Mouse (Mus musculus): ENCODE measurements at regions not wholly inside any gene's neighbourhood (a gene's known extent, or its start where the extent isn't known, plus 50 kb on each side); places are given as distances from the start of the nearest gene placed in this dataset.

DNA sequence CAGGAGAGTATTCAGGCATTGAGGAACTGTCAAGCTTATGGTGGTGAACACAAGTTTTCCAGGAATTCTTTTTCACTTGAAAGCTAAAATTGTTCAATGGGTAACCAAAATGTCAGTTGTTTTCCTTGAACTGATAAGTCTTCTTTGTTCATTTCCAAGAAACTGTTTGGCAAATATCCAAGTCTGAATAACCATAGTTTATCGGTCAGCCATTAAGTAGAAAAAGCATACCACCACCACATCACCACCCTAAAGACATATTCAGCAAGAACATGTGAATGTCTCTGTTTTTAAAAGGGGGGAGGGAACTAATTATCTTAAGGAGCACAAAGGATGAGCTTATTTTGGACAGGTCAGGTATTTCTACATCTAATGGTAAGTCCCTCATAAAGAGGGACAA, 291.6 kb upstream of the Jarid2 start:
- WGBS = 72% methylated on average over 1 of the region's 1 CpGs
- H3K36me3 ChIP-seq (ENCODE audit: control insufficient read depth, insufficient read depth, low read length) = no peaks in the 10 kb centered on the region
- H3K9ac ChIP-seq (ENCODE audit: low read depth, low read length) = no peak overlapping the region
- H3K4me2 ChIP-seq (ENCODE audit: low read length) = no peak overlapping the region
- H3K4me1 ChIP-seq (ENCODE audit: control insufficient read depth, insufficient read depth, low read depth, low read length) = no peaks in the 10 kb centered on the region
- ATAC-seq = no peak
- no peaks in the 10 kb centered on the region for H3K27me3 ChIP-seq (replicated peaks; ENCODE audit: control insufficient read depth, insufficient read depth, low read length)
- no peak overlapping the region for H3K4me3 ChIP-seq (ENCODE audit: low read length)
- no peak overlapping the region for H3K27ac ChIP-seq (ENCODE audit: low read depth, low read length)
- H3K9me3 ChIP-seq (ENCODE audit: control insufficient read depth, low read length) = peaks cover 2% of the 10 kb centered on the region; the same call in 1 of the 2 replicates

DNA sequence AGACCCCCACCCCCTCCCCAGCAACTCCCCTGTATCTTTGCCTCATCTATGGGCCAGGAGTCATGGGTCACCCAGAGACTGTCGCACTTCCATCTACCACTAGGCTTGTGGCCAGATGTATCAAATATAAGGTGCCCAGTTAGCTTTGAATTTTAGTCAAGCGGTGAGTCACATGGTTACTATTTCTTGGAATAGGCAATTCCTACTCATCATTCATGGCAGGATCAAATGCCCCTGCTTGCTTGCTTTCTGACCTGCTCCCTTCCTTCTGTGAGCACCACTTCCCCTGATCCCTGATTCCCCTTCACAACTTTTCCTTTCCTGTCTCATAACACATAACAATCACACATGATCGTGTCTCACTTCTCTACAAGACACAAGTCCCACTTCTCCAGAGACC, 288.2 kb upstream of the Jarid2 start:
- Histone ChIP-seq H3K4me3 (ENCODE audit: low read length) (no peak overlapping the region), H3K9me3 (ENCODE audit: control insufficient read depth, low read length) (peaks cover 2% of the 10 kb centered on the region; the same call in 1 of the 2 replicates), H3K4me1 (ENCODE audit: control insufficient read depth, insufficient read depth, low read depth, low read length) (no peaks in the 10 kb centered on the region), H3K27me3 (replicated peaks; ENCODE audit: control insufficient read depth, insufficient read depth, low read length) (no peaks in the 10 kb centered on the region), H3K27ac (ENCODE audit: low read depth, low read length) (no peak overlapping the region), H3K4me2 (ENCODE audit: low read length) (no peak overlapping the region), H3K9ac (ENCODE audit: low read depth, low read length) (no peak overlapping the region), H3K36me3 (ENCODE audit: control insufficient read depth, insufficient read depth, low read length) (no peaks in the 10 kb centered on the region)
- ATAC-seq = no peak
- 95% methylated on average over 3 of the region's 3 CpGs for WGBS

DNA sequence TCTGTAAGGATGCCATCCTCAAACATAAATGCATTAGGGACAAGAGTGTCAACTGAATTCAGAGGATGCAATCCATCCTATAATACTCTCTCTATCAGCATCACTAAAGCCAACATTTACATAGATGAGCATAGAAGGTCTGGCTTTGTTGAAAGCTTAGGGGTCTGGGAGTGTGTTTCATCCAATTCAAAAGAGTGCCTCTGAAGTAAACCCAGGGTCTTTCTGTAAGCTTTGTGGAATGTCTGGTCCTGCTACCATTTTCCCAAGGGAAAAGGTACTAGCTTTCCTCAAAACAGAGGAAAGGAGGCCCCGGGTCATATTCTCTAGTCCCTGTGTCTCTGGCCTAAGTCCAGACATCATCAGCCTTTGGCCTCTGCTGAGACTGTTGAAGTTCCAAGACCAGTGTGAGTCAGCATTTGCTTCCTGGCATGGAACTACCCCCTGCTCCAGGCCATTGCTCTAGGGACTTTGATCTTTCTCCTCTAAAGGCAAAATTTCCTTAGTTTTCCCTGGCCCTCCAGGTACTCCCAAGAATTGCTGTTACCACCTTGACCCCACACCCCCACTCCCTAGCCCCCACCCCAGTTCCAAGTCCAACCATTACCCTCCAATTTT, 280.0 kb upstream of the Jarid2 start:
- Histone ChIP-seq H3K4me2 (ENCODE audit: low read length) (no peak overlapping the region), H3K27me3 (replicated peaks; ENCODE audit: control insufficient read depth, insufficient read depth, low read length) (no peaks in the 10 kb centered on the region), H3K4me1 (ENCODE audit: control insufficient read depth, insufficient read depth, low read depth, low read length) (no peaks in the 10 kb centered on the region), H3K9me3 (ENCODE audit: control insufficient read depth, low read length) (peaks cover 3% of the 10 kb centered on the region; the same call in 1 of the 2 replicates), H3K36me3 (ENCODE audit: control insufficient read depth, insufficient read depth, low read length) (no peaks in the 10 kb centered on the region), H3K4me3 (ENCODE audit: low read length) (no peak overlapping the region), H3K9ac (ENCODE audit: low read depth, low read length) (no peak overlapping the region), H3K27ac (ENCODE audit: low read depth, low read length) (no peak overlapping the region)
- WGBS = 79% methylated on average over 1 of the region's 1 CpGs
- ATAC-seq = no peak

DNA sequence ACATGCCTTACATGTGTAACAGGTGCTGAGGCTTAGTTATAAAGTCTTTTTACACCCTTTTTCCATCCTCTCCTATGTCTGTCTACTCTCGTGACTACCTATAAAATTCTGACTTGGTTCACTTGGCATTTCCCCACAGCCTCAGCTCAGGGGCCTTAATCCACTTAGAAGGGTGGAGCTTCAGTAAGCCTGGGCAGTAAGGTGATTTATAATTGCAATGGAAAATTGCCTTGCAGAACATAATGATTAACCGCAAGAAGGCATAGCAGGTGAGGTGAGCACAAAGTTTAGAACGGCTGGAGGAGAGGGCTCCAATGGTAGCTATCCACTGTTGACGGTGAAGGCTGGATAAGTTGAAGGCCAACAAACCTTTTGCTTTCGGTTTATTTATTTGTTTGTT, 278.1 kb upstream of the Jarid2 start:
- Histone ChIP-seq H3K4me1 (ENCODE audit: control insufficient read depth, insufficient read depth, low read depth, low read length) (no peaks in the 10 kb centered on the region), H3K9ac (ENCODE audit: low read depth, low read length) (no peak overlapping the region), H3K4me2 (ENCODE audit: low read length) (no peak overlapping the region), H3K4me3 (ENCODE audit: low read length) (no peak overlapping the region), H3K36me3 (ENCODE audit: control insufficient read depth, insufficient read depth, low read length) (no peaks in the 10 kb centered on the region), H3K27ac (ENCODE audit: low read depth, low read length) (no peak overlapping the region), H3K9me3 (ENCODE audit: control insufficient read depth, low read length) (peaks cover 3% of the 10 kb centered on the region; the same call in 1 of the 2 replicates), H3K27me3 (replicated peaks; ENCODE audit: control insufficient read depth, insufficient read depth, low read length) (no peaks in the 10 kb centered on the region)
- ATAC-seq = no peak
- 89% methylated on average over 5 of the region's 5 CpGs for WGBS

DNA sequence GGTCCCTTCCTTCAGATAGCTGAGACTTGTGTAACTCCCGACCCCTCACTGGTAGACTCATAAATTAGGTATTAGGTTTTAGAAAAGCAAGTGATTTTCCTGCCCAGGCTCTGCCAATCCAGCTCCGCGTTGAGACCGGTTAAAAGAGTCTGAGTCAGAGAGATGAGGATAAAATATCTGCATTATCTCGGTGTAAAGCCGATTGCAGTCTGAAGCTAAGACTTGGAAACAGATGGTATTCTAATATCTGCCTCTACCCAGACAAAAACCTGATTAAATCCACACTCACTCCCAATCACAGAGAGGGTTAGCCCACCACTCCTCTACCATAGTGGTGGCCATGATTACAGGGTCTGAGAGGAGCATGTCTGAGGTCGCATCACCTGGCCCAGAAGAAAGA, 276.1 kb upstream of the Jarid2 start:
- Histone ChIP-seq H3K4me2 (ENCODE audit: low read length) (no peak overlapping the region), H3K9ac (ENCODE audit: low read depth, low read length) (no peak overlapping the region), H3K9me3 (ENCODE audit: control insufficient read depth, low read length) (peaks cover 2% of the 10 kb centered on the region; the same call in 1 of the 2 replicates), H3K36me3 (ENCODE audit: control insufficient read depth, insufficient read depth, low read length) (no peaks in the 10 kb centered on the region), H3K27me3 (replicated peaks; ENCODE audit: control insufficient read depth, insufficient read depth, low read length) (no peaks in the 10 kb centered on the region), H3K4me1 (ENCODE audit: control insufficient read depth, insufficient read depth, low read depth, low read length) (no peaks in the 10 kb centered on the region), H3K27ac (ENCODE audit: low read depth, low read length) (no peak overlapping the region), H3K4me3 (ENCODE audit: low read length) (no peak overlapping the region)
- ATAC-seq = no peak
- 67% methylated on average over 7 of the region's 7 CpGs for WGBS

DNA sequence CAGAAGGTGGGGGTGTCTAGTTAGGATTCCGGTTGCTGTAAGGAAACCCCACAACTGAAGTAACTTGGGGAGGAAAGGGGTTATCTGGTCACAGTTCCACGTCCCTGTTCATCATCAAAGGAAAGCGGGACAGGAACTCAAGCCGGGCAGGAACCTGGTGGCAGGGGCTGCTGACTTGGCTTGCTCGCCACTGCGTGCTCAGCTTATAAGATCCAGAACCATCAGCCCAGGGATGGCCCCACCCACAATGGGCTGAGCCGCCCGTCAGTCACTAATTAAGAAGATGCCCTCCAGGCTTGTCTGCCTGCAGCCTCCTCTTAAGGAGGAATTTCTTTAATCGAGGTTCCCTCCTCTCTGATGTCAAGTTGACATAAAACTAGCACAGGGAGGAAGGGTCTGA, 275.1 kb upstream of the Jarid2 start:
- no peaks in the 10 kb centered on the region for H3K36me3 ChIP-seq (ENCODE audit: control insufficient read depth, insufficient read depth, low read length)
- H3K27me3 ChIP-seq (replicated peaks; ENCODE audit: control insufficient read depth, insufficient read depth, low read length) = no peaks in the 10 kb centered on the region
- H3K4me1 ChIP-seq (ENCODE audit: control insufficient read depth, insufficient read depth, low read depth, low read length) = no peaks in the 10 kb centered on the region
- no peak overlapping the region for H3K4me3 ChIP-seq (ENCODE audit: low read length)
- 47% methylated on average over 9 of the region's 9 CpGs for WGBS
- H3K9me3 ChIP-seq (ENCODE audit: control insufficient read depth, low read length) = no peaks in the 10 kb centered on the region
- H3K27ac ChIP-seq (ENCODE audit: low read depth, low read length) = no peak overlapping the region
- no peak overlapping the region for H3K9ac ChIP-seq (ENCODE audit: low read depth, low read length)
- H3K4me2 ChIP-seq (ENCODE audit: low read length) = no peak overlapping the region
- no peak for ATAC-seq

DNA sequence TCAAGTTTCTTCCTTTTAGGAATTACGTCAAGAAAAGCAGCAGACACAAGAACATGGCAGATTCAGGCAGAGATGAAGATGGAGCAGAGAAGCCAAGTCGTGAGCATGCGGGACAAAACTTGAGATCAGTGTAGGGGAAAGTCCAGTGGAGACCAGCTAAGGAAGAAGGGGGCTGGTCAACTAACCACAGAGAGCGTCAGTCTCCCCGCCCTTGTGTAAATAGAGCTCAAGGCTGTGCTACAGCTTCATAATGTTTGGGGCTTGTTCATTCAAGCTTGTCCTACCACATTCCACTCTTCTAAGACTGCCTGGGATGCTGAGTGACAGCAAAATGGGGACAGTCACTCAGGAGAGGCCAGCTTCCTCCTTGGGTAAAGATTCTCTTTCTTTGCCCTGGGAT, 274.1 kb upstream of the Jarid2 start:
- 60% methylated on average over 5 of the region's 5 CpGs for WGBS
- H3K9me3 ChIP-seq (ENCODE audit: control insufficient read depth, low read length) = no peaks in the 10 kb centered on the region
- H3K36me3 ChIP-seq (ENCODE audit: control insufficient read depth, insufficient read depth, low read length) = no peaks in the 10 kb centered on the region
- no peak overlapping the region for H3K4me2 ChIP-seq (ENCODE audit: low read length)
- no peak overlapping the region for H3K27ac ChIP-seq (ENCODE audit: low read depth, low read length)
- no peaks in the 10 kb centered on the region for H3K27me3 ChIP-seq (replicated peaks; ENCODE audit: control insufficient read depth, insufficient read depth, low read length)
- no peak overlapping the region for H3K9ac ChIP-seq (ENCODE audit: low read depth, low read length)
- H3K4me3 ChIP-seq (ENCODE audit: low read length) = no peak overlapping the region
- H3K4me1 ChIP-seq (ENCODE audit: control insufficient read depth, insufficient read depth, low read depth, low read length) = no peaks in the 10 kb centered on the region
- ATAC-seq = no peak

DNA sequence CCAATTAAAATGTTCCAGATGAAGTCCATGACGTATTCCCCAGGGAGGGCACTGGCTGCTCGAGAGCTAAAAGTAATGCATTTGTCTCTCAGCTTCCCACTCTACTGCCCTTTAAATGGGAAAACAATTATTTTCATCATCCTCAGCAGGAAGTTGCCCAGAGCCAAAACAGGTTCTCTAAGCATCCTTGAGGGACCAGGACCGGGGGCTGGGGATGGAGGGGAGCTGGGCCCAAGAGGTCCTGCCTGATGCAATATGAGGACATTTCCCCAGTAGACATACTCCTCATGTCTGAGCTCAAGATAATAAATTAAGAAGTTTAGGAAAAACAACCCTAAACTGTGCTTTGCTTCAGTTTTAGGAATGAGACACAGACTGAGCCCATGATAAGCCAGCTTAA, 270.5 kb upstream of the Jarid2 start:
- Histone ChIP-seq H3K4me2 (ENCODE audit: low read length) (no peak overlapping the region), H3K9me3 (ENCODE audit: control insufficient read depth, low read length) (peaks cover 2% of the 10 kb centered on the region; the same call in 1 of the 2 replicates), H3K36me3 (ENCODE audit: control insufficient read depth, insufficient read depth, low read length) (no peaks in the 10 kb centered on the region), H3K27me3 (replicated peaks; ENCODE audit: control insufficient read depth, insufficient read depth, low read length) (no peaks in the 10 kb centered on the region), H3K4me3 (ENCODE audit: low read length) (no peak overlapping the region), H3K9ac (ENCODE audit: low read depth, low read length) (no peak overlapping the region), H3K27ac (ENCODE audit: low read depth, low read length) (no peak overlapping the region), H3K4me1 (ENCODE audit: control insufficient read depth, insufficient read depth, low read depth, low read length) (no peaks in the 10 kb centered on the region)
- no peak for ATAC-seq
- 50% methylated on average over 3 of the region's 3 CpGs for WGBS

DNA sequence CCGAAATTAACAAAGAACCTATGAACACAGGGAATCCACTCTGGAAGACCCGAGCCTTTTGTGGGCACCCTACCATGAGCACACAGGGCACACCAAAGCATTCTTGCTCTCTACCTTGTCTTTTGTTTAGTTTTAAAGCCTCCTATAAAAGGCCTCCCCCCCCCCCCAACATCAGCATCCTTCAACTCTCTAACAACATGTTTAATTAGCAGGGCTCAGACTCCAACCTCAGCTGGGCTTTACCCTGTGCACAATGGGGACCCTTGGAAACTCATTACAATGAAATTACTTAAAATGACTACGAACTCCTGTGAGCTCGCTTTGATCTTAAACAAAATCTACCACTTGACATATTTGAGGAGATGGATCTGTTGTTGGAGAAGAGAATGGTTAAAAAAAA, 270.1 kb upstream of the Jarid2 start:
- Histone ChIP-seq H3K36me3 (ENCODE audit: control insufficient read depth, insufficient read depth, low read length) (no peaks in the 10 kb centered on the region), H3K4me1 (ENCODE audit: control insufficient read depth, insufficient read depth, low read depth, low read length) (no peaks in the 10 kb centered on the region), H3K9me3 (ENCODE audit: control insufficient read depth, low read length) (peaks cover 2% of the 10 kb centered on the region; the same call in 1 of the 2 replicates), H3K27ac (ENCODE audit: low read depth, low read length) (no peak overlapping the region), H3K27me3 (replicated peaks; ENCODE audit: control insufficient read depth, insufficient read depth, low read length) (no peaks in the 10 kb centered on the region), H3K4me2 (ENCODE audit: low read length) (no peak overlapping the region), H3K9ac (ENCODE audit: low read depth, low read length) (no peak overlapping the region), H3K4me3 (ENCODE audit: low read length) (no peak overlapping the region)
- no peak for ATAC-seq
- WGBS = 30% methylated on average over 4 of the region's 4 CpGs

DNA sequence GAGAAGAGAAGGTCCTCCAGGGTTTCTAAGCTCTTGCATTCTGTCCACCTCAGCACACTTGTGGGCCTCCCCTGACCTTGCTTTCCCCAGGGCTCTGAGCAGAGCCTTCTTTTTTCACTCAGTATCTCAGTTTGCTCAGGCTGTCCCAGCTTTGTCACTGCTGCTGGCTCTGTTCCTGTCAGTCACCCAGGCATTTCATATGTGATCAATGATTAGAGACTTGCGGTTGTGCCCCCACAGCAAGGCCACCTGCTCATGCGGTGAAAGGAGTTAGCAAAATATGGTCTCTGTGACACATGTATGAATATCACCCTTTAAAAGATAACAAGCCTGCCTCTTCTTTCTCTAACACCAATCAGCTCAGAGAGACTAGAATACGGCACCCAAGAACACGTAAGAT, 265.6 kb upstream of the Jarid2 start:
- no peak overlapping the region for H3K9ac ChIP-seq (ENCODE audit: low read depth, low read length)
- H3K4me2 ChIP-seq (ENCODE audit: low read length) = no peak overlapping the region
- 95% methylated on average over 4 of the region's 4 CpGs for WGBS
- no peaks in the 10 kb centered on the region for H3K27me3 ChIP-seq (replicated peaks; ENCODE audit: control insufficient read depth, insufficient read depth, low read length)
- H3K36me3 ChIP-seq (ENCODE audit: control insufficient read depth, insufficient read depth, low read length) = no peaks in the 10 kb centered on the region
- no peaks in the 10 kb centered on the region for H3K4me1 ChIP-seq (ENCODE audit: control insufficient read depth, insufficient read depth, low read depth, low read length)
- no peak overlapping the region for H3K27ac ChIP-seq (ENCODE audit: low read depth, low read length)
- H3K9me3 ChIP-seq (ENCODE audit: control insufficient read depth, low read length) = peaks cover 2% of the 10 kb centered on the region; the same call in 1 of the 2 replicates
- H3K4me3 ChIP-seq (ENCODE audit: low read length) = no peak overlapping the region
- no peak for ATAC-seq
